Mouse (Mus musculus): ENCODE results near the gene Olfr1351.
"Not testable (repeated sequence)": the region's sequence is repeated elsewhere in the genome, so short reads cannot be mapped to it uniquely, and the experiment has no call there.

Olfr1351 gene

GRCm38 (mm10) chr10:79012172-79012571 is at the start of gene Olfr1351:
Olfr1351 (plus strand) TSS chr10:79012472.
- TF ChIP-seq GATA4 (IDR thresholded peaks at IDR 0.05; ENCODE audit: insufficient replicate concordance, low read length) = no peak

GRCm38 (mm10) chr10:78963009-78963408 is 49.3 kb upstream of the Olfr1351 start, which contains the start of gene Olfr1353:
Olfr1353 (plus strand) TSS chr10:78963309.
- not testable (repeated sequence) for TF ChIP-seq GATA4 (IDR thresholded peaks at IDR 0.05; ENCODE audit: insufficient replicate concordance, low read length)

GRCm38 (mm10) chr10:78980750-78981149 is 31.5 kb upstream of the Olfr1351 start, which contains the start of gene Olfr1352:
Olfr1352 (plus strand) TSS chr10:78981050.
- TF ChIP-seq GATA4 (IDR thresholded peaks at IDR 0.05; ENCODE audit: insufficient replicate concordance, low read length) = no peak

- TF ChIP-seq GATA4 (IDR thresholded peaks at IDR 0.05; ENCODE audit: insufficient replicate concordance, low read length) = no peak
Observed at GRCm38 (mm10) chr10:79028441-79028840, 16.2 kb downstream of the Olfr1351 start, which contains the start of gene Olfr57. Olfr57 (plus strand) TSS chr10:79028741.
